Mouse (Mus musculus) ES-E14 (cell line): ENCODE data around the gene Atp6v1e2.
A peak's percentile ranks its signal among the peaks of the same experiment; 100 is the strongest.

Experiments
- CHD2 ChIP-seq: IDR thresholded peaks from 2 replicates; pipeline ENCODE4 v1.6.1; 2014; ENCODE audit warnings: mild to moderate bottlenecking, low read depth, low read length, inconsistent platforms
- HCFC1 ChIP-seq: IDR thresholded peaks from 2 replicates; pipeline ENCODE4 v1.6.1; 2012; ENCODE audit warnings: low read length, inconsistent platforms, borderline replicate concordance; ENCODE audit not compliant: insufficient read depth
- MAFK ChIP-seq: IDR thresholded peaks from 2 replicates; pipeline ENCODE4 v1.6.1; 2014; ENCODE audit warnings: mild to moderate bottlenecking, low read depth, low read length, inconsistent platforms; ENCODE audit not compliant: insufficient read depth
- ZC3H11A ChIP-seq: IDR thresholded peaks from 2 replicates; pipeline ENCODE4 v1.6.1; 2012; ENCODE audit warnings: low read depth, mild to moderate bottlenecking, inconsistent platforms, low read length, borderline replicate concordance
- ZNF384 ChIP-seq: IDR thresholded peaks from 2 replicates; pipeline ENCODE4 v1.6.1; 2012; ENCODE audit warnings: low read depth, low read length, inconsistent platforms

DNA sequence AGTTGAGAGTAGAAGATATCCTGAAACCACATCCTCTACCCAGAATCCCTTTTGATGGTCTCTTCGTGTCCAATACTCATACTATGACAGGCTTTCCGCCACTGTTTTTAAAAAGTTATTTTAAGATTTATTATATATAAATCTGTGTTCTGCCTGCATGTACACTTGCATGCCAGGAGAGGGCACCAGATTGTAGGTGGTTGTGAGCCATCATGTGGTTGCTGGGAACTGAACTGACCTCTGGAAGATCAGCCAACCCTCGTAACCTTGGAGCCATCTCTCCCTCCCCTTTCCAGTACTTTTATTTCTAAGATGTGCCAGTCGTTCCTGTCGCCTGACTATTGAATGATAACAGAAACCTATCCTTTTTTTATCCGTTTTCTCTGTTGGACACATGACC is 28.9 kb downstream of the Atp6v1e2 start:
- TF ChIP-seq HCFC1: no peak
- TF ChIP-seq MAFK: no peak
- TF ChIP-seq CHD2: no peak
- TF ChIP-seq ZNF384: no peak
- peak; percentile 61; the same call in 1 of the 2 replicates for TF ChIP-seq ZC3H11A
